Mouse (Mus musculus) testis, adult 2 months (tissue): ENCODE data around the gene Camta1.
A peak's percentile ranks its signal among the peaks of the same experiment; 100 is the strongest.

Source experiments
- CTCF ChIP-seq: fragments of 200-500 bp; IDR thresholded peaks from 2 replicates; pipeline ENCODE4 v1.5.1; 2012; ENCODE audit warnings: low read depth, mild to moderate bottlenecking, inconsistent platforms, low read length, moderate library complexity; ENCODE audit not compliant: control insufficient read depth, insufficient read depth, insufficient replicate concordance
- POLR2A ChIP-seq: fragments of 200-500 bp; IDR thresholded peaks from 2 replicates; pipeline ENCODE4 v1.6.1; 2012; ENCODE audit warnings: low read depth, mild to moderate bottlenecking, inconsistent platforms, low read length, moderate library complexity; ENCODE audit not compliant: control insufficient read depth

- TF ChIP-seq CTCF (peak; percentile 78; the same call in 1 of the 2 replicates), POLR2A (no peak)
Observed at GRCm38 (mm10) chr4:151215179-151215578, 646.5 kb downstream of the Camta1 start.
